ENCODE assay signal across 21 mouse cellular contexts in genomic region chr1:179975021-179975420, GRCm38 (mm10). TPM values are rescaled to one million over a fixed set of nuclear protein-coding genes. Genes with fewer than 3 reads are reported as not detected.
DNase-seq lines count a peak whose midpoint lies in the region; ATAC-seq and TF ChIP-seq lines count a peak whose summit lies in the region.
"Had no signal": no experiment of that assay in that cellular context is flagged by ENCODE, and none has a peak within 500 bp of the region (broad histone marks: within the 10 kb centered on the region; RNA-seq: fewer than 3 reads in every experiment).

No protein-coding gene starts in this region.

- peak; percentile 29 for DNase-seq in kidney, adult 2 months
- DNase-seq in kidney, postnatal 36 days, result no peak
- DNase-seq in c-Kit-positive CD71-positive TER-119-positive erythroid progenitor cells, embryonic 14.5 days (ENCODE audit: low spot score), result peak; percentile 78
- DNase-seq in liver, embryonic 11.5 days (ENCODE audit: low spot score), result no peak
- DNase-seq in retina, embryonic 14.5 days (ENCODE audit: low spot score), result no peak
- no peak for DNase-seq in cerebellum, postnatal 25 days
- no peak for DNase-seq in yolk sac, embryonic 10.5 days (ENCODE audit: low spot score)
- DNase-seq: cerebellum, adult 11-12 months; gastrocnemius, postnatal 36 days; heart, postnatal 10 days; right cerebral cortex, postnatal 14 days had no signal

- H3K27ac ChIP-seq in kidney, adult 2 months (ENCODE audit: insufficient read depth, low read depth, low read length), result 0 out of 2 replicates have a peak overlapping the region, but pooled peaks have one; percentile 28
- H3K27ac ChIP-seq in liver, embryonic 11.5 days (ENCODE audit: low read depth, low read length), result peak overlapping the region; percentile 78
- H3K27ac ChIP-seq: heart, embryonic 10.5 days; hindbrain, embryonic 13.5 days; kidney, embryonic 15.5 days; limb, embryonic 13.5 days; neural tube, embryonic 12.5 days; stomach, postnatal 0 days had no signal

- peak; percentile 51; the same call in 1 of the 2 replicates for ATAC-seq in liver, embryonic 11.5 days (replicated peaks; ENCODE audit: low FRiP score)
- ATAC-seq: activated CD4-positive, CD25-positive, alpha-beta regulatory T cell, adult 4 months; lung, postnatal 0 days; Patski had no signal

- 70% methylated on average over 6 of the region's 6 CpGs for WGBS in kidney, adult 2 months
- WGBS in liver, embryonic 11.5 days, result 70% methylated on average over 6 of the region's 6 CpGs

- no peaks in the 10 kb centered on the region for H3K36me3 ChIP-seq in kidney, adult 2 months (ENCODE audit: control insufficient read depth, insufficient read depth, low read length)
- H3K36me3 ChIP-seq in liver, embryonic 11.5 days (ENCODE audit: control insufficient read depth, insufficient read depth, low read length), result no peaks in the 10 kb centered on the region
- H3K36me3 ChIP-seq: heart, embryonic 10.5 days; hindbrain, embryonic 13.5 days; kidney, embryonic 15.5 days; limb, embryonic 13.5 days; neural tube, embryonic 12.5 days had no signal

- peaks cover 10% of the 10 kb centered on the region for H3K4me1 ChIP-seq in kidney, adult 2 months (ENCODE audit: control insufficient read depth, insufficient read depth, low read length)
- peaks cover 31% of the 10 kb centered on the region for H3K4me1 ChIP-seq in liver, embryonic 11.5 days (replicated peaks; ENCODE audit: control insufficient read depth, insufficient read depth, low read length)

- TF ChIP-seq CTCF in kidney, adult 2 months (conservative IDR thresholded peaks at IDR 0.05; ENCODE audit: insufficient read depth, insufficient read length, low read depth, low read length), result no peak

- peak overlapping the region; percentile 58 for H3K4me2 ChIP-seq in liver, embryonic 11.5 days
- H3K4me2 ChIP-seq: hindbrain, embryonic 13.5 days; kidney, embryonic 15.5 days; limb, embryonic 13.5 days; neural tube, embryonic 12.5 days had no signal

- no peak for TF ChIP-seq POLR2A in kidney, adult 2 months (IDR thresholded peaks at IDR 0.05; ENCODE audit: low read depth, low read length)

- no peak overlapping the region for H3K9ac ChIP-seq in liver, embryonic 11.5 days (ENCODE audit: low read depth, low read length)
- H3K9ac ChIP-seq: hindbrain, embryonic 13.5 days; kidney, embryonic 15.5 days; limb, embryonic 13.5 days; neural tube, embryonic 12.5 days had no signal

- no peaks in the 10 kb centered on the region for H3K27me3 ChIP-seq in kidney, adult 2 months (replicated peaks; ENCODE audit: control insufficient read depth, insufficient read depth, low read length)
- H3K27me3 ChIP-seq in liver, embryonic 11.5 days (replicated peaks; ENCODE audit: control insufficient read depth, insufficient read depth, low read length), result no peaks in the 10 kb centered on the region
- H3K27me3 ChIP-seq: CH12.LX; hindbrain, embryonic 13.5 days; kidney, embryonic 15.5 days; limb, embryonic 13.5 days; neural tube, embryonic 12.5 days; Patski had no signal

- no peaks in the 10 kb centered on the region for H3K9me3 ChIP-seq in liver, embryonic 11.5 days (ENCODE audit: control insufficient read depth, low read length)
- H3K9me3 ChIP-seq: heart, embryonic 10.5 days; hindbrain, embryonic 13.5 days; kidney, embryonic 15.5 days; limb, embryonic 13.5 days; neural tube, embryonic 12.5 days had no signal

- H3K4me3 ChIP-seq in kidney, adult 2 months (ENCODE audit: insufficient read depth, low read depth, low read length), result no peak overlapping the region
- H3K4me3 ChIP-seq in liver, embryonic 11.5 days (ENCODE audit: low read depth, low read length), result no peak overlapping the region
- H3K4me3 ChIP-seq: heart, embryonic 10.5 days; hindbrain, embryonic 13.5 days; kidney, embryonic 15.5 days; limb, embryonic 13.5 days; neural tube, embryonic 12.5 days had no signal

RNA-seq across cellular contexts. Expression of gene Cdc42bpa, which starts 14.7 kb away (rescaled TPM):
- polyA plus RNA-seq in kidney, adult 2 months (2012; rRNA removed), result 20.2 and 21.0 TPM in 2 replicates
- polyA plus RNA-seq in liver, embryonic 11.5 days (2014; fragmentation: Nextera tagmentation; extraction: Ambion mirVana), result 11.2 and 13.1 TPM in 2 replicates

Comparison
In these comparisons a context has a peak if more than half of its experiments do, and no peak if none do; other contexts are left out.
1. DNase-seq: peak in kidney, adult 2 months (single experiment) and c-Kit-positive CD71-positive TER-119-positive erythroid progenitor cells, embryonic 14.5 days (single experiment); none in kidney, postnatal 36 days (0 of 2), liver, embryonic 11.5 days (single experiment), retina, embryonic 14.5 days (single experiment), cerebellum, postnatal 25 days (0 of 2) and yolk sac, embryonic 10.5 days (single experiment).